Mouse (Mus musculus) liver, adult 2 months (tissue): ENCODE data around the gene Ginm1.

Experiments used
- CTCF ChIP-seq: fragments of 200-500 bp; IDR thresholded peaks from 2 replicates; pipeline ENCODE4 v1.5.1; 2011; ENCODE audit warnings: low read depth, low read length, control low read depth
- POLR2A ChIP-seq: fragments of 200-500 bp; IDR thresholded peaks from 2 replicates; pipeline ENCODE4 v1.6.1; 2011; ENCODE audit warnings: low read length, control low read depth; ENCODE audit not compliant: insufficient read depth; ENCODE audit errors: extremely low read depth

DNA sequence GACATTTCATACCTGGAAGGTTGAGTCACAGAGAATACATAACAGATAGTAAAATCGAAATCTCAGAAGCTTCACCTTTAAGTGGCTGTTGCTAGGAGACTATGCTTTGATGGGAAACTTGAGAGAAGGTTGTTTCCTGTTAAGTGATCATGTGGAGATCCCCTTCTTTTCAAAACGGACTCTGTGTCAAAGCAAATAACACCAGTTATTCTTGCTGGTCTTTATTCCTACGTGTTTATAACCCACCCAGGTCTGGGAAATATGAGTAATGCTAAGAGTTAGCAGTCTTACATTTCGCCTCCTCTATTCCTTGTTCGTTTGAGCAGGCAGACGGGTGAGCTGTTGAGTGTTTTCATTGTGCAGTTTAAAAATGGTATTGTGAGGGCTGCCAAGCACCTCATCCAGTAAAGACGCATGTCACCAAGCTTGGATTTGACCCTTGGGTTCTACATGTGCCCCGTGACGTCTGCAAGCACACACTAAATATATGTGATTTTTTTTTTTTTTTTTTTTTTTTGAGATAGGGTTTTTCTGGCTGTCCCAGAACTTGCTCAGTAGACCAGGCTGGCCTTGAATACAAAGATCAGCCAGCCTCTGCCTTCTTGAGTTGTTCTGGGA, 32.1 kb upstream of the Ginm1 start:
- TF ChIP-seq CTCF (no peak), POLR2A (no peak)
